Mouse (Mus musculus) midbrain, embryonic 14.5 days (tissue): Measurements from ENCODE around the gene Ube2d2b. TPM values are rescaled to one million over a fixed set of nuclear protein-coding genes. Genes with fewer than 3 reads are reported as not detected.

Source experiments
- ATAC-seq: fragments of 200-750 bp; cut with Nextera tagmentation; 2 replicates; pipeline ENCODE4 v1.8.0; 2017; ENCODE audit warnings: moderate number of reproducible peaks, moderate library complexity; ENCODE audit not compliant: low FRiP score, low TSS enrichment
- DNase-seq: peaks from one replicate; pipeline ENCODE4 v3.0.0-alpha.2; 2015
- H3K27ac ChIP-seq: fragments of 300-500 bp; sonication (generic); replicated peaks from 2 replicates; pipeline ENCODE4 v1.5.1; 2014; ENCODE audit warnings: mild to moderate bottlenecking, low read depth, low read length, moderate library complexity
- H3K27me3 ChIP-seq: fragments of 300-500 bp; sonication (generic); 2 replicates; pipeline ENCODE4 v1.6.1; 2014; ENCODE audit warnings: low read length, control low read depth, mixed read lengths; ENCODE audit not compliant: control insufficient read depth, insufficient read depth
- H3K36me3 ChIP-seq: fragments of 300-500 bp; sonication (generic); 2 replicates; pipeline ENCODE4 v1.6.1; 2014; ENCODE audit warnings: low read length, control low read depth; ENCODE audit not compliant: control insufficient read depth, insufficient read depth
- H3K4me1 ChIP-seq: fragments of 300-500 bp; sonication (generic); 2 replicates; pipeline ENCODE4 v1.6.1; 2014; ENCODE audit warnings: mild to moderate bottlenecking, antibody characterized with exemption, low read length, control low read depth; ENCODE audit not compliant: control insufficient read depth, insufficient read depth
- H3K4me2 ChIP-seq: fragments of 300-500 bp; sonication (generic); 2 replicates; pipeline ENCODE4 v1.6.1; 2014; ENCODE audit warnings: mild to moderate bottlenecking, low read length, moderate library complexity
- H3K4me3 ChIP-seq: fragments of 300-500 bp; sonication (generic); replicated peaks from 2 replicates; pipeline ENCODE4 v1.5.1; 2014; ENCODE audit warnings: low read depth, low read length
- H3K9ac ChIP-seq: fragments of 300-500 bp; sonication (generic); replicated peaks from 2 replicates; pipeline ENCODE4 v1.6.1; 2014; ENCODE audit warnings: mild to moderate bottlenecking, low read length, moderate library complexity
- H3K9me3 ChIP-seq: fragments of 300-500 bp; sonication (generic); 2 replicates; pipeline ENCODE4 v1.6.1; 2016; ENCODE audit warnings: low read length, control low read depth, mixed read lengths; ENCODE audit not compliant: control insufficient read depth
- WGBS: fragments of 180-500 bp; shearing (Covaris S2); extraction: QIAGEN DNeasy Blood & Tissue Kit; methylation state at CpG from one replicate; pipeline ENCODE4 v1.1.7; 2014; 5-methylcytosine and 5-hydroxymethylcytosine counted together
- polyA plus RNA-seq: library from polyadenylated mRNA; unstranded; fragments of >200 nt; fragmentation: Nextera tagmentation; extraction: Ambion mirVana; gene quantifications from 2 replicates; pipeline ENCODE4 v1.2.1, GENCODE M21; 2014

Ube2d2b gene
- polyA plus RNA-seq, result 0.18 and 0.33 TPM in 2 replicates

GRCm38 (mm10) chr5:107829998-107830560 lies at the start of gene Ube2d2b:
Ube2d2b (plus strand) TSS chr5:107830099.
- Histone ChIP-seq H3K4me2 (no peak within 1 kb of the TSS), H3K27me3 (no peaks in the 10 kb centered on the region), H3K36me3 (no peaks in the 10 kb centered on the region), H3K4me1 (no peaks in the 10 kb centered on the region), H3K4me3 (no peak within 1 kb of the TSS), H3K9me3 (peaks cover 10% of the 10 kb centered on the region), H3K27ac (no peak within 1 kb of the TSS), H3K9ac (no peak within 1 kb of the TSS)
- DNase-seq (no peak), ATAC-seq (no peak)
- WGBS, result 98% methylated on average over 22 of the region's 22 CpGs

GRCm38 (mm10) chr5:107782360-107782759 lies 47.5 kb upstream of the Ube2d2b start:
- Histone ChIP-seq H3K4me2 (no peak overlapping the region), H3K4me3 (no peak overlapping the region), H3K36me3 (0 out of 2 replicates have a peak, but pooled peaks cover 4% of the 10 kb centered on the region), H3K27me3 (no peaks in the 10 kb centered on the region), H3K27ac (no peak overlapping the region), H3K9ac (no peak overlapping the region), H3K4me1 (no peaks in the 10 kb centered on the region), H3K9me3 (no peaks in the 10 kb centered on the region)
- ATAC-seq, result no peak
- no peak for DNase-seq
- 98% methylated on average over 1 of the region's 1 CpGs for WGBS

- DNase-seq (no peak), ATAC-seq (no peak)
- Histone ChIP-seq H3K4me3 (no peak overlapping the region), H3K4me1 (no peaks in the 10 kb centered on the region), H3K27me3 (no peaks in the 10 kb centered on the region), H3K9me3 (no peaks in the 10 kb centered on the region), H3K27ac (no peak overlapping the region), H3K9ac (no peak overlapping the region), H3K36me3 (peaks cover 8% of the 10 kb centered on the region; the same call in 1 of the 2 replicates), H3K4me2 (no peak overlapping the region)
- WGBS, result 89% methylated on average over 7 of the region's 7 CpGs
Observed at GRCm38 (mm10) chr5:107787682-107788443, 42.0 kb upstream of the Ube2d2b start.

GRCm38 (mm10) chr5:107789492-107789891 lies 40.4 kb upstream of the Ube2d2b start:
- Histone ChIP-seq H3K9me3 (no peaks in the 10 kb centered on the region), H3K27ac (no peak overlapping the region), H3K36me3 (peaks cover 8% of the 10 kb centered on the region; the same call in 1 of the 2 replicates), H3K4me3 (no peak overlapping the region), H3K4me2 (no peak overlapping the region), H3K4me1 (no peaks in the 10 kb centered on the region), H3K9ac (no peak overlapping the region), H3K27me3 (no peaks in the 10 kb centered on the region)
- whole genome bisulfite sequencing, result 79% methylated on average over 5 of the region's 5 CpGs
- ATAC-seq (no peak), DNase-seq (peak; percentile 37)

- 92% methylated on average over 2 of the region's 2 CpGs for WGBS
- DNase-seq (no peak), ATAC-seq (no peak)
- Histone ChIP-seq H3K9ac (no peak overlapping the region), H3K9me3 (no peaks in the 10 kb centered on the region), H3K4me3 (no peak overlapping the region), H3K27me3 (no peaks in the 10 kb centered on the region), H3K4me2 (no peak overlapping the region), H3K4me1 (no peaks in the 10 kb centered on the region), H3K36me3 (peaks cover 16% of the 10 kb centered on the region), H3K27ac (no peak overlapping the region)
Observed at GRCm38 (mm10) chr5:107791966-107792365, 37.9 kb upstream of the Ube2d2b start.

GRCm38 (mm10) chr5:107792516-107792915 lies 37.4 kb upstream of the Ube2d2b start:
- Histone ChIP-seq H3K4me3 (no peak overlapping the region), H3K4me2 (no peak overlapping the region), H3K27me3 (no peaks in the 10 kb centered on the region), H3K4me1 (no peaks in the 10 kb centered on the region), H3K36me3 (peaks cover 15% of the 10 kb centered on the region), H3K9me3 (no peaks in the 10 kb centered on the region), H3K9ac (no peak overlapping the region), H3K27ac (no peak overlapping the region)
- ATAC-seq, result no peak
- no peak for DNase-seq
- WGBS, result 94% methylated on average over 3 of the region's 3 CpGs

- H3K9ac ChIP-seq, result no peak overlapping the region
- no peak overlapping the region for H3K4me3 ChIP-seq
- H3K9me3 ChIP-seq, result no peaks in the 10 kb centered on the region
- peaks cover 14% of the 10 kb centered on the region for H3K36me3 ChIP-seq
- DNase-seq (peak; percentile 4), ATAC-seq (no peak)
- H3K4me1 ChIP-seq, result no peaks in the 10 kb centered on the region
- no peak overlapping the region for H3K4me2 ChIP-seq
- no peaks in the 10 kb centered on the region for H3K27me3 ChIP-seq
- H3K27ac ChIP-seq, result no peak overlapping the region
- 24% methylated on average over 3 of the region's 3 CpGs for WGBS
Observed at GRCm38 (mm10) chr5:107793258-107793657, 36.6 kb upstream of the Ube2d2b start.

GRCm38 (mm10) chr5:107793927-107794326 lies 36.0 kb upstream of the Ube2d2b start:
- H3K4me1 ChIP-seq, result no peaks in the 10 kb centered on the region
- H3K9ac ChIP-seq, result no peak overlapping the region
- no peak overlapping the region for H3K27ac ChIP-seq
- H3K9me3 ChIP-seq, result no peaks in the 10 kb centered on the region
- H3K4me3 ChIP-seq, result no peak overlapping the region
- H3K4me2 ChIP-seq, result no peak overlapping the region
- no peaks in the 10 kb centered on the region for H3K27me3 ChIP-seq
- H3K36me3 ChIP-seq, result peaks cover 15% of the 10 kb centered on the region
- 19% methylated on average over 2 of the region's 2 CpGs for WGBS
- no peak for ATAC-seq
- peak; percentile 40 for DNase-seq

- H3K9me3 ChIP-seq, result no peaks in the 10 kb centered on the region
- H3K4me3 ChIP-seq, result no peak overlapping the region
- no peak overlapping the region for H3K27ac ChIP-seq
- no peak overlapping the region for H3K4me2 ChIP-seq
- H3K9ac ChIP-seq, result no peak overlapping the region
- H3K4me1 ChIP-seq, result no peaks in the 10 kb centered on the region
- H3K36me3 ChIP-seq, result peaks cover 15% of the 10 kb centered on the region
- ATAC-seq (no peak), DNase-seq (no peak)
- WGBS, result 90% methylated on average over 6 of the region's 6 CpGs
- no peaks in the 10 kb centered on the region for H3K27me3 ChIP-seq
Observed at GRCm38 (mm10) chr5:107798290-107798689, 31.6 kb upstream of the Ube2d2b start.
